Mouse (Mus musculus) MEL (cell line): ENCODE measurements around the gene Tcf23. TPM values are rescaled to one million over a fixed set of nuclear protein-coding genes. Genes with fewer than 3 reads are reported as not detected.

Source experiments
- DNase-seq: peaks from one replicate; pipeline ENCODE4 v3.0.0; 2011; ENCODE audit warnings: low read depth, low spot score
- H3K27ac ChIP-seq: 2 replicates; pipeline ENCODE4 v1.5.1; 2012; ENCODE audit warnings: low read depth, mild to moderate bottlenecking, control low read depth, low read length, moderate library complexity; ENCODE audit not compliant: control insufficient read depth
- H3K27me3 ChIP-seq, 2 experiments: fragments of 150-350 bp in 1 of 2; sonication (generic) in 1 of 2; 2 replicates each; pipeline ENCODE4 v1.6.1; 2012; ENCODE audit warnings: low read length in 2 of 2, mild to moderate bottlenecking in 2 of 2, improper control_type of control experiment in 1 of 2, moderate library complexity in 1 of 2; ENCODE audit not compliant: insufficient read depth in 2 of 2, control insufficient read depth in 1 of 2
- H3K36me3 ChIP-seq, 2 experiments: 2 replicates each; pipeline ENCODE4 v1.6.1; 2012 to 2014; ENCODE audit warnings: low read length in 2 of 2, improper control_type of control experiment in 1 of 2, inconsistent platforms in 1 of 2, mild to moderate bottlenecking in 1 of 2; ENCODE audit not compliant: insufficient read depth in 2 of 2, control insufficient read depth in 1 of 2
- H3K4me1 ChIP-seq, 2 experiments: fragments of 150-350 bp in 1 of 2; sonication (generic) in 1 of 2; 2 replicates each; pipeline ENCODE4 v1.6.1; 2012; ENCODE audit warnings: low read length in 2 of 2, improper control_type of control experiment in 1 of 2, mild to moderate bottlenecking in 1 of 2; ENCODE audit not compliant: insufficient read depth in 2 of 2, control insufficient read depth in 1 of 2
- H3K4me3 ChIP-seq, 2 experiments: fragments of 150-350 bp in 1 of 2; sonication (generic) in 1 of 2; 2 replicates each; pipeline ENCODE4 v1.5.1; 2012; ENCODE audit warnings: low read depth in 2 of 2, low read length in 2 of 2, mild to moderate bottlenecking in 2 of 2, moderate library complexity in 2 of 2, control low read depth in 1 of 2, improper control_type of control experiment in 1 of 2; ENCODE audit not compliant: control insufficient read depth in 1 of 2, insufficient read depth in 1 of 2
- H3K79me2 ChIP-seq: 2 replicates; pipeline ENCODE4 v1.6.1; 2012; ENCODE audit warnings: mild to moderate bottlenecking, low read length, moderate library complexity; ENCODE audit not compliant: control insufficient read depth, poor library complexity, insufficient read depth
- H3K9ac ChIP-seq: 2 replicates; pipeline ENCODE4 v1.6.1; 2012; ENCODE audit warnings: low read depth, mild to moderate bottlenecking, control low read depth, low read length, moderate library complexity; ENCODE audit not compliant: control insufficient read depth, poor library complexity, severe bottlenecking
- H3K9me3 ChIP-seq: fragments of 150-350 bp; sonication (generic); replicated peaks from 2 replicates; pipeline ENCODE4 v1.6.1; 2012; ENCODE audit warnings: mild to moderate bottlenecking, low read length, improper control_type of control experiment, moderate library complexity; ENCODE audit not compliant: insufficient read depth
- CHD1 ChIP-seq: IDR thresholded peaks from 2 replicates; pipeline ENCODE4 v1.6.1; 2012; ENCODE audit warnings: low read depth, mild to moderate bottlenecking, inconsistent platforms, low read length, improper control_type of control experiment
- CHD2 ChIP-seq: IDR thresholded peaks from 2 replicates; pipeline ENCODE4 v1.6.1; 2011; ENCODE audit warnings: low read length, improper control_type of control experiment
- CTCF ChIP-seq, 3 experiments: IDR thresholded peaks in 2 of 3; conservative IDR thresholded peaks in 1 of 3; 2 replicates each; pipeline ENCODE4 v1.5.1; 2011 to 2012; ENCODE audit warnings: low read length in 3 of 3, low read depth in 2 of 3, mild to moderate bottlenecking in 2 of 3, improper control_type of control experiment in 1 of 3, inconsistent platforms in 1 of 3, mixed read lengths in 1 of 3, moderate library complexity in 1 of 3; ENCODE audit not compliant: control insufficient read depth in 1 of 3, insufficient read depth in 1 of 3, poor library complexity in 1 of 3, severe bottlenecking in 1 of 3
- GABPA ChIP-seq: IDR thresholded peaks from 2 replicates; pipeline ENCODE4 v1.6.1; 2012; ENCODE audit warnings: low read depth, mild to moderate bottlenecking, inconsistent platforms, low read length, improper control_type of control experiment, moderate library complexity
- GATA1 ChIP-seq: IDR thresholded peaks from 2 replicates; pipeline ENCODE4 v1.6.1; 2011; ENCODE audit warnings: low read depth, low read length, improper control_type of control experiment
- HCFC1 ChIP-seq: IDR thresholded peaks from 2 replicates; pipeline ENCODE4 v1.6.1; 2012; ENCODE audit warnings: low read depth, mild to moderate bottlenecking, inconsistent platforms, low read length, improper control_type of control experiment, moderate library complexity
- KAT2A ChIP-seq: conservative IDR thresholded peaks from 2 replicates; pipeline ENCODE4 v1.6.1; 2012; ENCODE audit warnings: low read depth, low read length, improper control_type of control experiment, inconsistent platforms
- MAFK ChIP-seq: IDR thresholded peaks from 2 replicates; pipeline ENCODE4 v1.6.1; 2011; ENCODE audit warnings: low read depth, mild to moderate bottlenecking, low read length, improper control_type of control experiment, borderline replicate concordance
- MAX ChIP-seq: IDR thresholded peaks from 2 replicates; pipeline ENCODE4 v1.6.1; 2011; ENCODE audit warnings: low read length, improper control_type of control experiment
- MAZ ChIP-seq: IDR thresholded peaks from 2 replicates; pipeline ENCODE4 v1.6.1; 2012; ENCODE audit warnings: low read depth, mild to moderate bottlenecking, inconsistent platforms, low read length, improper control_type of control experiment
- MXI1 ChIP-seq: IDR thresholded peaks from 2 replicates; pipeline ENCODE4 v1.6.1; 2011; ENCODE audit warnings: mild to moderate bottlenecking, low read depth, low read length, improper control_type of control experiment
- MYB ChIP-seq: IDR thresholded peaks from 2 replicates; pipeline ENCODE4 v1.6.1; 2011; ENCODE audit warnings: mild to moderate bottlenecking, low read depth, low read length, improper control_type of control experiment
- MYC ChIP-seq: IDR thresholded peaks from 2 replicates; pipeline ENCODE4 v1.6.1; 2011; ENCODE audit warnings: low read depth, mild to moderate bottlenecking, low read length, improper control_type of control experiment, moderate library complexity
- POLR2AphosphoS2 ChIP-seq: IDR thresholded peaks from 2 replicates; pipeline ENCODE4 v1.6.1; 2011; ENCODE audit warnings: low read length, improper control_type of control experiment
- RAD21 ChIP-seq: IDR thresholded peaks from 2 replicates; pipeline ENCODE4 v1.6.1; 2011; ENCODE audit warnings: mild to moderate bottlenecking, low read depth, low read length, improper control_type of control experiment
- SIN3A ChIP-seq: IDR thresholded peaks from 2 replicates; pipeline ENCODE4 v1.6.1; 2012; ENCODE audit warnings: low read length, improper control_type of control experiment, inconsistent platforms
- SMC3 ChIP-seq: IDR thresholded peaks from 2 replicates; pipeline ENCODE4 v1.6.1; 2011; ENCODE audit warnings: low read depth, low read length, improper control_type of control experiment
- TAL1 ChIP-seq: IDR thresholded peaks from 2 replicates; pipeline ENCODE4 v1.6.1; 2012; ENCODE audit warnings: mild to moderate bottlenecking, inconsistent platforms, low read length, moderate library complexity, mixed read lengths
- TCF12 ChIP-seq: IDR thresholded peaks from 2 replicates; pipeline ENCODE4 v1.6.1; 2014; ENCODE audit warnings: low read depth, mild to moderate bottlenecking, inconsistent platforms, low read length, improper control_type of control experiment, moderate library complexity
- UBTF ChIP-seq: IDR thresholded peaks from 2 replicates; pipeline ENCODE4 v1.6.1; 2012; ENCODE audit warnings: low read depth, mild to moderate bottlenecking, inconsistent platforms, low read length, improper control_type of control experiment, moderate library complexity, borderline replicate concordance; ENCODE audit not compliant: insufficient read depth
- USF1 ChIP-seq: IDR thresholded peaks from 2 replicates; pipeline ENCODE4 v1.6.1; 2014; ENCODE audit warnings: low read depth, mild to moderate bottlenecking, inconsistent platforms, low read length, improper control_type of control experiment, moderate library complexity
- USF2 ChIP-seq, 2 experiments: IDR thresholded peaks; 2 replicates each; pipeline ENCODE4 v1.6.1; 2011 to 2012; ENCODE audit warnings: improper control_type of control experiment in 2 of 2, low read length in 2 of 2, borderline replicate concordance in 1 of 2, inconsistent platforms in 1 of 2, low read depth in 1 of 2, mild to moderate bottlenecking in 1 of 2; ENCODE audit not compliant: insufficient read depth in 1 of 2
- ZC3H11A ChIP-seq: IDR thresholded peaks from 2 replicates; pipeline ENCODE4 v1.6.1; 2012; ENCODE audit warnings: low read depth, mild to moderate bottlenecking, inconsistent platforms, low read length, improper control_type of control experiment
- ZMIZ1 ChIP-seq: IDR thresholded peaks from 2 replicates; pipeline ENCODE4 v1.6.1; 2012; ENCODE audit warnings: low read depth, mild to moderate bottlenecking, inconsistent platforms, low read length, improper control_type of control experiment, moderate library complexity
- ZNF384 ChIP-seq: IDR thresholded peaks from 2 replicates; pipeline ENCODE4 v1.6.1; 2012; ENCODE audit warnings: low read depth, mild to moderate bottlenecking, inconsistent platforms, low read length, improper control_type of control experiment
- polyA plus RNA-seq, 2 experiments: library from polyadenylated mRNA; stranded (reverse) in 1 of 2; unstranded in 1 of 2; fragments of >175 nt in 1 of 2; fragments of >200 nt in 1 of 2; gene quantifications; 2 replicates each; pipeline versions ENCODE4 v1.2.1 to v1.2.4; 2012; ENCODE audit warnings: low replicate concordance in 2 of 2, low read depth in 1 of 2; ENCODE audit not compliant: insufficient read length in 2 of 2, insufficient read depth in 1 of 2, missing spikeins in 1 of 2
- total RNA-seq: library from RNA; depleted of rRNA; stranded (reverse); fragments of 300-350 nt; gene quantifications from 2 replicates; pipeline ENCODE4 v1.2.3, GENCODE M21; 2012

Tcf23 gene
- total and polyA plus RNA-seq, 3 experiments = 0.07 to 0.08 TPM; not detected in 1

DNA sequence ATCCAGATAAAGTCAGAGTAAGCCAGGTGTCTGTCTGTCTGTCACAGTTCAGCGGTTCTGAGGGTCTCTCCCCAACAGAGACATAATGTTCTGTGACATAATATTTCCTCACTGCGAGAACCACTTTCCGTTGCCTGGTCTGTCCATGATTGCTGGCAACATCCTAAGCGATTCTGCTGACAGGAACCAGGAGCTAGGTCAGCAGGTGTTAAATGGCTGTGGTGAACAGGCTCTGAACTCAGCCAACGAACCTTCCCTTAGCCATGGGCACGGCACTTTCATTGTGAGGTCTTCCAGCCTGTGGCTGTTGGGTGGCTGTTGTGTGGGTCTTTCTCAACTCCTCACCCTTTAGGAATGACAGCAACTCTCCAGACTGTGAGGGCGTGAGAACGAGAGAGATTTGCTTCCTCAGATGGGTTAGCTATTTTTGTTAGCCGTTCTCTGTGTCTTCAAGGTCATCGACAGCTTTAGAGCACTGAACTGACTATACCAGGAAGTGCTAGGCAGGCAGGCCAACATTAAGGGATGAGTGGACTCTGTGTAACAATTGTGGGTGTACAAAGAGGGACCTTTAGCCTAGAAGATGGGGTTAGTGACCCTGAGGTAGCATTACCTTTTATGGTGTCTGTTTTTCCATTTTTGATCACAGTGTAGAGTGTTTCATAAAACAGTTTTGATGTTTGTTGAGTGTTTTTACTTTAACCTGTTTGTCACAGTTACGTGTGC, 26.6 kb downstream of the Tcf23 start:
- no peak for TF ChIP-seq GATA1
- TF ChIP-seq ZMIZ1 = no peak
- TF ChIP-seq MYB = no peak
- TF ChIP-seq CHD1 = no peak
- TF ChIP-seq ZNF384 = no peak
- TF ChIP-seq GABPA = no peak
- Histone ChIP-seq H3K9me3 (no peaks in the 10 kb centered on the region), H3K27ac (no peak overlapping the region), H3K9ac (no peak overlapping the region), H3K79me2 (no peaks in the 10 kb centered on the region), H3K27me3 (peaks cover 3 to 5% of the 10 kb centered on the region in 2 experiments; a peak in 2 of 4 replicates), H3K4me1 (no peaks in the 10 kb centered on the region), H3K36me3 (no peaks in the 10 kb centered on the region), H3K4me3 (no peak overlapping the region)
- DNase-seq = no peak

DNA sequence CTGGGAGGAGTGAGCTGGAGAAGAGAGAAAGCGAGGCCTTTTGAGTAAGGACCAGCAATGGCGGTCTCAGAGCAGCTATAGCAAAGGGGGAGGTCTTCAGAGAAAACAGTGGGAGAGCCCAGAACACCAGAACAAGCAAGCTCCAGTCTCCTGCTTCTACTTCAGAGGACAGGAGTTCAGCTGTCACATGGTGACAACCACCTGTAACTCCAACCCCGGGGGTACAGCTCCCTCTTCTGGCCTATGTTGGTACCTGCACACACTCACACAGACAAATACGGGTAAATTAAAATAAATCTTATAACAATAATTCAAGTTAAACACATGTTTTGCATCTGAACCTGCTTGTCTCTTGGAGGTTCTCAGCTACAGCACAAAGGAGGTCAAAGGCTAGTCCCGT, 29.8 kb downstream of the Tcf23 start:
- no peaks in the 10 kb centered on the region for H3K9me3 ChIP-seq
- H3K27ac ChIP-seq = no peak overlapping the region
- H3K9ac ChIP-seq = no peak overlapping the region
- peaks cover 3 to 5% of the 10 kb centered on the region in 2 experiments; a peak in 1 of 4 replicates for H3K27me3 ChIP-seq
- no peaks in the 10 kb centered on the region for H3K79me2 ChIP-seq
- H3K36me3 ChIP-seq = no peaks in the 10 kb centered on the region
- H3K4me1 ChIP-seq = no peaks in the 10 kb centered on the region
- TF ChIP-seq CTCF (IDR thresholded peaks at IDR 0.05 in 2 of 3, conservative IDR thresholded peaks at IDR 0.05 in 1 of 3; ENCODE audit: control insufficient read depth in 1 of 3, insufficient read depth in 1 of 3, low read depth in 2 of 3, low read length in 3 of 3, poor library complexity in 1 of 3, severe bottlenecking in 1 of 3) (peak; percentile 94 to 97 (median 94)), MAZ (no peak), USF1 (peak; percentile 85), ZC3H11A (peak; percentile 88), MAX (peak; percentile 83), POLR2AphosphoS2 (no peak), TAL1 (no peak), MYB (no peak), SMC3 (peak; percentile 95), SIN3A (peak; percentile 72), MXI1 (peak; percentile 76; the same call in 1 of the 2 replicates), MAFK (no peak), RAD21 (peak; percentile 98), HCFC1 (no peak), MYC (peak; percentile 92), CHD2 (no peak), TCF12 (no peak), USF2 (IDR thresholded peaks at IDR 0.05; ENCODE audit: borderline replicate concordance in 1 of 2, insufficient read depth in 1 of 2, low read depth in 1 of 2, low read length in 2 of 2) (no peak), KAT2A (no peak), UBTF (no peak)
- TF ChIP-seq, all 39 proteins: peak for 9
- H3K4me3 ChIP-seq = no peak overlapping the region
- DNase-seq = peak; percentile 85
